Mouse (Mus musculus): ENCODE data around the gene Kalrn. TPM values are rescaled to one million over a fixed set of nuclear protein-coding genes. Genes with fewer than 3 reads are reported as not detected.

Kalrn gene
- polyA plus RNA-seq, 1 experiment from 2014 or later, result 22.1 TPM

GRCm38 (mm10) chr16:34141670-34142069, 431.7 kb downstream of the Kalrn start:
- no peak overlapping the region for H3K27ac ChIP-seq (ENCODE audit: low read length)
- H3K27me3 ChIP-seq (ENCODE audit: control insufficient read depth, insufficient read depth, low read length), result no peaks in the 10 kb centered on the region
- H3K4me2 ChIP-seq (replicated peaks; ENCODE audit: low read depth, low read length), result no peak overlapping the region
- no peak overlapping the region for H3K9ac ChIP-seq (replicated peaks; ENCODE audit: low read depth, low read length)
- no peak for ATAC-seq (ENCODE audit: insufficient number of reproducible peaks, insufficient read depth, low FRiP score, low read depth)
- 83% methylated on average over 8 of the region's 8 CpGs for WGBS
- H3K4me3 ChIP-seq (ENCODE audit: low read depth, low read length), result no peak overlapping the region
- H3K9me3 ChIP-seq (ENCODE audit: control insufficient read depth, low read depth, low read length), result no peaks in the 10 kb centered on the region
- H3K36me3 ChIP-seq (ENCODE audit: control insufficient read depth, insufficient read depth, low read length), result no peaks in the 10 kb centered on the region
- H3K4me1 ChIP-seq (ENCODE audit: control insufficient read depth, insufficient read depth, low read length), result no peaks in the 10 kb centered on the region

GRCm38 (mm10) chr16:34135074-34135473, 438.3 kb downstream of the Kalrn start:
- Histone ChIP-seq H3K9me3 (ENCODE audit: control insufficient read depth, low read depth, low read length) (no peaks in the 10 kb centered on the region), H3K4me2 (replicated peaks; ENCODE audit: low read depth, low read length) (no peak overlapping the region), H3K4me3 (ENCODE audit: low read depth, low read length) (no peak overlapping the region), H3K4me1 (ENCODE audit: control insufficient read depth, insufficient read depth, low read length) (no peaks in the 10 kb centered on the region), H3K36me3 (ENCODE audit: control insufficient read depth, insufficient read depth, low read length) (no peaks in the 10 kb centered on the region), H3K27me3 (ENCODE audit: control insufficient read depth, insufficient read depth, low read length) (no peaks in the 10 kb centered on the region), H3K9ac (replicated peaks; ENCODE audit: low read depth, low read length) (no peak overlapping the region), H3K27ac (ENCODE audit: low read length) (no peak overlapping the region)
- 73% methylated on average over 2 of the region's 2 CpGs for WGBS
- ATAC-seq (ENCODE audit: insufficient number of reproducible peaks, insufficient read depth, low FRiP score, low read depth), result no peak

GRCm38 (mm10) chr16:34134628-34135027, 438.7 kb downstream of the Kalrn start:
- Histone ChIP-seq H3K9ac (replicated peaks; ENCODE audit: low read depth, low read length) (no peak overlapping the region), H3K4me3 (ENCODE audit: low read depth, low read length) (no peak overlapping the region), H3K9me3 (ENCODE audit: control insufficient read depth, low read depth, low read length) (no peaks in the 10 kb centered on the region), H3K27ac (ENCODE audit: low read length) (no peak overlapping the region), H3K4me2 (replicated peaks; ENCODE audit: low read depth, low read length) (no peak overlapping the region), H3K4me1 (ENCODE audit: control insufficient read depth, insufficient read depth, low read length) (no peaks in the 10 kb centered on the region), H3K27me3 (ENCODE audit: control insufficient read depth, insufficient read depth, low read length) (no peaks in the 10 kb centered on the region), H3K36me3 (ENCODE audit: control insufficient read depth, insufficient read depth, low read length) (no peaks in the 10 kb centered on the region)
- ATAC-seq (ENCODE audit: insufficient number of reproducible peaks, insufficient read depth, low FRiP score, low read depth), result no peak
- WGBS, result 72% methylated on average over 3 of the region's 3 CpGs

- H3K27ac ChIP-seq (ENCODE audit: low read length), result no peak overlapping the region
- H3K4me1 ChIP-seq (ENCODE audit: control insufficient read depth, insufficient read depth, low read length), result no peaks in the 10 kb centered on the region
- 3% methylated on average over 2 of the region's 2 CpGs for WGBS
- no peaks in the 10 kb centered on the region for H3K36me3 ChIP-seq (ENCODE audit: control insufficient read depth, insufficient read depth, low read length)
- no peak overlapping the region for H3K4me2 ChIP-seq (replicated peaks; ENCODE audit: low read depth, low read length)
- H3K27me3 ChIP-seq (ENCODE audit: control insufficient read depth, insufficient read depth, low read length), result no peaks in the 10 kb centered on the region
- no peak overlapping the region for H3K4me3 ChIP-seq (ENCODE audit: low read depth, low read length)
- H3K9ac ChIP-seq (replicated peaks; ENCODE audit: low read depth, low read length), result no peak overlapping the region
- no peaks in the 10 kb centered on the region for H3K9me3 ChIP-seq (ENCODE audit: control insufficient read depth, low read depth, low read length)
- no peak for ATAC-seq (ENCODE audit: insufficient number of reproducible peaks, insufficient read depth, low FRiP score, low read depth)
Observed at GRCm38 (mm10) chr16:34125595-34125994, 447.7 kb downstream of the Kalrn start.

- no peaks in the 10 kb centered on the region for H3K36me3 ChIP-seq (ENCODE audit: control insufficient read depth, insufficient read depth, low read length)
- no peak for ATAC-seq (ENCODE audit: insufficient number of reproducible peaks, insufficient read depth, low FRiP score, low read depth)
- no peak overlapping the region for H3K4me2 ChIP-seq (replicated peaks; ENCODE audit: low read depth, low read length)
- H3K9ac ChIP-seq (replicated peaks; ENCODE audit: low read depth, low read length), result no peak overlapping the region
- H3K27me3 ChIP-seq (ENCODE audit: control insufficient read depth, insufficient read depth, low read length), result no peaks in the 10 kb centered on the region
- H3K4me3 ChIP-seq (ENCODE audit: low read depth, low read length), result no peak overlapping the region
- 89% methylated on average over 9 of the region's 9 CpGs for WGBS
- H3K4me1 ChIP-seq (ENCODE audit: control insufficient read depth, insufficient read depth, low read length), result no peaks in the 10 kb centered on the region
- H3K27ac ChIP-seq (ENCODE audit: low read length), result no peak overlapping the region
- H3K9me3 ChIP-seq (ENCODE audit: control insufficient read depth, low read depth, low read length), result no peaks in the 10 kb centered on the region
Observed at GRCm38 (mm10) chr16:34122486-34122885, 450.8 kb downstream of the Kalrn start.

- H3K9ac ChIP-seq (replicated peaks; ENCODE audit: low read depth, low read length), result no peak overlapping the region
- H3K4me1 ChIP-seq (ENCODE audit: control insufficient read depth, insufficient read depth, low read length), result no peaks in the 10 kb centered on the region
- no peak overlapping the region for H3K4me2 ChIP-seq (replicated peaks; ENCODE audit: low read depth, low read length)
- no peaks in the 10 kb centered on the region for H3K36me3 ChIP-seq (ENCODE audit: control insufficient read depth, insufficient read depth, low read length)
- H3K27ac ChIP-seq (ENCODE audit: low read length), result no peak overlapping the region
- no peaks in the 10 kb centered on the region for H3K27me3 ChIP-seq (ENCODE audit: control insufficient read depth, insufficient read depth, low read length)
- no peak overlapping the region for H3K4me3 ChIP-seq (ENCODE audit: low read depth, low read length)
- ATAC-seq (ENCODE audit: insufficient number of reproducible peaks, insufficient read depth, low FRiP score, low read depth), result no peak
- no peaks in the 10 kb centered on the region for H3K9me3 ChIP-seq (ENCODE audit: control insufficient read depth, low read depth, low read length)
- 78% methylated on average over 7 of the region's 7 CpGs for WGBS
Observed at GRCm38 (mm10) chr16:34121288-34121687, 452.0 kb downstream of the Kalrn start.

- H3K9me3 ChIP-seq (ENCODE audit: control insufficient read depth, low read depth, low read length), result no peaks in the 10 kb centered on the region
- no peaks in the 10 kb centered on the region for H3K4me1 ChIP-seq (ENCODE audit: control insufficient read depth, insufficient read depth, low read length)
- H3K4me3 ChIP-seq (ENCODE audit: low read depth, low read length), result no peak overlapping the region
- H3K27ac ChIP-seq (ENCODE audit: low read length), result no peak overlapping the region
- no peaks in the 10 kb centered on the region for H3K27me3 ChIP-seq (ENCODE audit: control insufficient read depth, insufficient read depth, low read length)
- no peak overlapping the region for H3K4me2 ChIP-seq (replicated peaks; ENCODE audit: low read depth, low read length)
- H3K9ac ChIP-seq (replicated peaks; ENCODE audit: low read depth, low read length), result no peak overlapping the region
- no peak for ATAC-seq (ENCODE audit: insufficient number of reproducible peaks, insufficient read depth, low FRiP score, low read depth)
- WGBS, result 63% methylated on average over 9 of the region's 9 CpGs
- H3K36me3 ChIP-seq (ENCODE audit: control insufficient read depth, insufficient read depth, low read length), result no peaks in the 10 kb centered on the region
Observed at GRCm38 (mm10) chr16:34120801-34121201, 452.5 kb downstream of the Kalrn start.

- ATAC-seq (ENCODE audit: insufficient number of reproducible peaks, insufficient read depth, low FRiP score, low read depth), result no peak
- no peaks in the 10 kb centered on the region; the same call in 1 of the 2 replicates for H3K36me3 ChIP-seq (ENCODE audit: control insufficient read depth, insufficient read depth, low read length)
- H3K27me3 ChIP-seq (ENCODE audit: control insufficient read depth, insufficient read depth, low read length), result no peaks in the 10 kb centered on the region
- no peak overlapping the region for H3K27ac ChIP-seq (ENCODE audit: low read length)
- no peaks in the 10 kb centered on the region for H3K9me3 ChIP-seq (ENCODE audit: control insufficient read depth, low read depth, low read length)
- no peaks in the 10 kb centered on the region for H3K4me1 ChIP-seq (ENCODE audit: control insufficient read depth, insufficient read depth, low read length)
- H3K4me2 ChIP-seq (replicated peaks; ENCODE audit: low read depth, low read length), result no peak overlapping the region
- no peak overlapping the region for H3K9ac ChIP-seq (replicated peaks; ENCODE audit: low read depth, low read length)
- no peak overlapping the region for H3K4me3 ChIP-seq (ENCODE audit: low read depth, low read length)
- WGBS, result 92% methylated on average over 7 of the region's 7 CpGs
Observed at GRCm38 (mm10) chr16:34119844-34120243, 453.5 kb downstream of the Kalrn start.

GRCm38 (mm10) chr16:34119370-34119769, 454.0 kb downstream of the Kalrn start:
- Histone ChIP-seq H3K4me3 (ENCODE audit: low read depth, low read length) (no peak overlapping the region), H3K4me2 (replicated peaks; ENCODE audit: low read depth, low read length) (no peak overlapping the region), H3K27ac (ENCODE audit: low read length) (no peak overlapping the region), H3K4me1 (ENCODE audit: control insufficient read depth, insufficient read depth, low read length) (no peaks in the 10 kb centered on the region), H3K27me3 (ENCODE audit: control insufficient read depth, insufficient read depth, low read length) (no peaks in the 10 kb centered on the region), H3K36me3 (ENCODE audit: control insufficient read depth, insufficient read depth, low read length) (no peaks in the 10 kb centered on the region; the same call in 1 of the 2 replicates), H3K9me3 (ENCODE audit: control insufficient read depth, low read depth, low read length) (no peaks in the 10 kb centered on the region), H3K9ac (replicated peaks; ENCODE audit: low read depth, low read length) (no peak overlapping the region)
- ATAC-seq (ENCODE audit: insufficient number of reproducible peaks, insufficient read depth, low FRiP score, low read depth), result no peak
- 27% methylated on average over 2 of the region's 2 CpGs for WGBS
